Mouse (Mus musculus): ENCODE results near the gene Adam10.
A peak's percentile ranks its signal among the peaks of the same experiment; 100 is the strongest.

Gene Adam10

GRCm38 (mm10) chr9:70673656-70674055 lies 5.1 kb upstream of the Adam10 start:
- no peak for DNase-seq (ENCODE audit: low read depth, low spot score)

GRCm38 (mm10) chr9:70675117-70675516 lies 3.7 kb upstream of the Adam10 start:
- DNase-seq (ENCODE audit: low read depth, low spot score), result no peak

GRCm38 (mm10) chr9:70675961-70676360 lies 2.8 kb upstream of the Adam10 start:
- no peak for DNase-seq (ENCODE audit: low read depth, low spot score)

GRCm38 (mm10) chr9:70679132-70680091 lies 615 bp downstream of the Adam10 start:
- peak; percentile 79 for DNase-seq (ENCODE audit: low read depth, low spot score)

- no peak for DNase-seq (ENCODE audit: low read depth, low spot score)
These were observed 3.4 kb downstream of the Adam10 start for GRCm38 (mm10) chr9:70682202-70682601.

- no peak for DNase-seq (ENCODE audit: low read depth, low spot score)
These were observed 9.6 kb downstream of the Adam10 start for GRCm38 (mm10) chr9:70688301-70688968.

- DNase-seq (ENCODE audit: low read depth, low spot score), result no peak
These were observed 11.1 kb downstream of the Adam10 start for GRCm38 (mm10) chr9:70689926-70690325.

GRCm38 (mm10) chr9:70690579-70690978 lies 11.8 kb downstream of the Adam10 start:
- no peak for DNase-seq (ENCODE audit: low read depth, low spot score)

GRCm38 (mm10) chr9:70691772-70692693 lies 13.2 kb downstream of the Adam10 start:
- DNase-seq (ENCODE audit: low read depth, low spot score), result no peak

GRCm38 (mm10) chr9:70695723-70696122 lies 16.9 kb downstream of the Adam10 start:
- DNase-seq (ENCODE audit: low read depth, low spot score), result no peak

GRCm38 (mm10) chr9:70698090-70698489 lies 19.3 kb downstream of the Adam10 start:
- no peak for DNase-seq (ENCODE audit: low read depth, low spot score)

GRCm38 (mm10) chr9:70703597-70704203 lies 24.9 kb downstream of the Adam10 start:
- DNase-seq (ENCODE audit: low read depth, low spot score), result no peak

GRCm38 (mm10) chr9:70706444-70706843 lies 27.6 kb downstream of the Adam10 start:
- DNase-seq (ENCODE audit: low read depth, low spot score), result no peak

- peak; percentile 4 for DNase-seq (ENCODE audit: low read depth, low spot score)
These were observed 50.7 kb downstream of the Adam10 start for GRCm38 (mm10) chr9:70729544-70729943.

GRCm38 (mm10) chr9:70731079-70731478 lies 52.3 kb downstream of the Adam10 start:
- no peak for DNase-seq (ENCODE audit: low read depth, low spot score)

GRCm38 (mm10) chr9:70733208-70733607 lies 54.4 kb downstream of the Adam10 start:
- DNase-seq (ENCODE audit: low read depth, low spot score), result no peak

- no peak for DNase-seq (ENCODE audit: low read depth, low spot score)
These were observed 61.2 kb downstream of the Adam10 start for GRCm38 (mm10) chr9:70739998-70740397.

GRCm38 (mm10) chr9:70751504-70752222 lies 72.9 kb downstream of the Adam10 start:
- no peak for DNase-seq (ENCODE audit: low read depth, low spot score)

GRCm38 (mm10) chr9:70760974-70761373 lies 82.2 kb downstream of the Adam10 start:
- DNase-seq (ENCODE audit: low read depth, low spot score), result no peak

- DNase-seq (ENCODE audit: low read depth, low spot score), result no peak
These were observed 96.7 kb downstream of the Adam10 start for GRCm38 (mm10) chr9:70775517-70775916.

GRCm38 (mm10) chr9:70782191-70782590 lies 103.4 kb downstream of the Adam10 start:
- no peak for DNase-seq (ENCODE audit: low read depth, low spot score)

All from ZHBTc4 (cell line).